ENCODE assay signal across 8 mouse cellular contexts in the genomic region with DNA sequence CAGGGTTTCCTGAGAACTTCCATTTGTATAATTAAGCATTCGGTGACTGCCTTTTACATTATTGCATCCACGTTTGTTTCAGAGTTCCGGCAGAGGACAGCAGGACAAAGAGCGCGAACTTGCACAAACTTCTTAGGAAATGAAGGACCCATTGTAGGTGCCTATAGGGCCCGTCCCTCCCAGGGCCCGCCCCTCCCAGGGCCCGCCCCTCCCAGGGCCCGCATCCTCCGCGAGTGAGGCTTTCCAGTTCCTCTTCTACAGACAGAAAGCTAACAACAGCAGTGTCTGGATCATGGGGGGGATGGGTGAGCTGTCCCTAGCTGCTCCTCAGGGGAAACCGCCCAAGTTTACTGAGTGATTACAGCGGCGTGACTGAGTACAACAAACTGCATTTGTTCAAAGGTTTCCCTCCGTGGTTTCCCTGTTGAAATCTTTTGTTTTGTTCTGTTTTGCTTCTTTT. TPM values are rescaled to one million over a fixed set of nuclear protein-coding genes. Genes with fewer than 3 reads are reported as not detected.
DNase-seq lines count a peak whose midpoint lies in the region; ATAC-seq lines count a peak whose summit lies in the region.

No protein-coding gene starts in this region.

- peak overlapping the region; percentile 61 for H3K4me3 ChIP-seq in erythroblast, embryonic 14.5 days (replicated peaks)
- H3K4me3 ChIP-seq in hindbrain, embryonic 10.5 days = peak overlapping the region; percentile 34
- 0 out of 2 replicates have a peak overlapping the region, but pooled peaks have one; percentile 6 for H3K4me3 ChIP-seq in limb, embryonic 12.5 days (replicated peaks)
- H3K4me3 ChIP-seq in midbrain, embryonic 11.5 days (ENCODE audit: low read depth, low read length) = no peak overlapping the region
- H3K4me3 ChIP-seq in stomach, embryonic 15.5 days (replicated peaks) = no peak overlapping the region; the same call in 1 of the 2 replicates

- WGBS in hindbrain, embryonic 10.5 days = 6% methylated on average over 15 of the region's 15 CpGs
- 7% methylated on average over 15 of the region's 15 CpGs for WGBS in limb, embryonic 12.5 days
- WGBS in midbrain, embryonic 11.5 days = 4% methylated on average over 15 of the region's 15 CpGs
- WGBS in stomach, embryonic 15.5 days = 3% methylated on average over 15 of the region's 15 CpGs

- H3K9ac ChIP-seq in limb, embryonic 12.5 days (replicated peaks) = peak overlapping the region; percentile 23; the same call in 1 of the 2 replicates
- no peak overlapping the region for H3K9ac ChIP-seq in midbrain, embryonic 11.5 days (ENCODE audit: low read length)
- H3K9ac ChIP-seq in stomach, embryonic 15.5 days = no peak overlapping the region

- H3K27ac ChIP-seq in hindbrain, embryonic 10.5 days = peak overlapping the region; percentile 82
- no peak overlapping the region for H3K27ac ChIP-seq in limb, embryonic 12.5 days
- no peak overlapping the region for H3K27ac ChIP-seq in midbrain, embryonic 11.5 days (ENCODE audit: low read depth, low read length)
- H3K27ac ChIP-seq in stomach, embryonic 15.5 days = peak overlapping the region; percentile 75; the same call in 1 of the 2 replicates

- H3K36me3 ChIP-seq in erythroblast, embryonic 14.5 days (ENCODE audit: control insufficient read depth) = no peaks in the 10 kb centered on the region
- H3K36me3 ChIP-seq in hindbrain, embryonic 10.5 days = no peaks in the 10 kb centered on the region
- no peaks in the 10 kb centered on the region for H3K36me3 ChIP-seq in limb, embryonic 12.5 days
- H3K36me3 ChIP-seq in midbrain, embryonic 11.5 days (ENCODE audit: control insufficient read depth, insufficient read depth, low read length) = no peaks in the 10 kb centered on the region
- no peaks in the 10 kb centered on the region for H3K36me3 ChIP-seq in stomach, embryonic 15.5 days

- peaks cover 83% of the 10 kb centered on the region for H3K4me1 ChIP-seq in erythroblast, embryonic 14.5 days (ENCODE audit: control insufficient read depth)
- peaks cover 30% of the 10 kb centered on the region for H3K4me1 ChIP-seq in hindbrain, embryonic 10.5 days (replicated peaks)
- H3K4me1 ChIP-seq in limb, embryonic 12.5 days (replicated peaks) = peaks cover 9% of the 10 kb centered on the region
- H3K4me1 ChIP-seq in midbrain, embryonic 11.5 days (ENCODE audit: control insufficient read depth, insufficient read depth, low read length) = peaks cover 9% of the 10 kb centered on the region
- H3K4me1 ChIP-seq in stomach, embryonic 15.5 days = peaks cover 2% of the 10 kb centered on the region; the same call in 1 of the 2 replicates

- H3K4me2 ChIP-seq in limb, embryonic 12.5 days = peak overlapping the region; percentile 44
- H3K4me2 ChIP-seq in midbrain, embryonic 11.5 days = peak overlapping the region; percentile 17; the same call in 1 of the 2 replicates
- H3K4me2 ChIP-seq in stomach, embryonic 15.5 days = peak overlapping the region; percentile 40

- H3K9me3 ChIP-seq in erythroblast, embryonic 14.5 days (ENCODE audit: control insufficient read depth, low read length) = no peaks in the 10 kb centered on the region
- no peaks in the 10 kb centered on the region for H3K9me3 ChIP-seq in hindbrain, embryonic 10.5 days
- H3K9me3 ChIP-seq in limb, embryonic 12.5 days = no peaks in the 10 kb centered on the region
- no peaks in the 10 kb centered on the region for H3K9me3 ChIP-seq in midbrain, embryonic 11.5 days (ENCODE audit: control insufficient read depth, low read length)
- H3K9me3 ChIP-seq in stomach, embryonic 15.5 days = no peaks in the 10 kb centered on the region

- H3K27me3 ChIP-seq in erythroblast, embryonic 14.5 days (ENCODE audit: control insufficient read depth) = no peaks in the 10 kb centered on the region
- peaks cover 7% of the 10 kb centered on the region; the same call in 1 of the 2 replicates for H3K27me3 ChIP-seq in hindbrain, embryonic 10.5 days (ENCODE audit: insufficient read depth, poor library complexity, severe bottlenecking)
- peaks cover 4% of the 10 kb centered on the region for H3K27me3 ChIP-seq in limb, embryonic 12.5 days
- H3K27me3 ChIP-seq in midbrain, embryonic 11.5 days (ENCODE audit: control insufficient read depth, insufficient read depth, low read length) = no peaks in the 10 kb centered on the region
- no peaks in the 10 kb centered on the region for H3K27me3 ChIP-seq in stomach, embryonic 15.5 days (replicated peaks)

- DNase-seq in 3T3-L1 (ENCODE audit: low read depth, low spot score) = peak; percentile 80
- DNase-seq in T-cell, adult 2 months (ENCODE audit: low spot score) = peak; percentile 77
- peak; percentile 78 for DNase-seq in hindbrain, embryonic 10.5 days (ENCODE audit: low spot score)
- DNase-seq in midbrain, embryonic 11.5 days (ENCODE audit: low spot score, missing footprints) = peak; percentile 87
- DNase-seq in right cerebral cortex, adult 18-20 months = no peak

- ATAC-seq in limb, embryonic 12.5 days (ENCODE audit: insufficient number of reproducible peaks, insufficient read depth, low FRiP score, low TSS enrichment, low read depth) = 0 out of 2 replicates have a peak, but pooled peaks have one; percentile 43
- peak; percentile 70 for ATAC-seq in midbrain, embryonic 11.5 days (ENCODE audit: low FRiP score)
- peak; percentile 93 for ATAC-seq in stomach, embryonic 15.5 days (ENCODE audit: insufficient read depth, low FRiP score, low read depth)

RNA-seq across cellular contexts. Expression of a gene that starts 5.6 kb away (rescaled TPM):
- 0.58 and 1.2 TPM in 2 replicates for polyA plus RNA-seq in erythroblast, embryonic 14.5 days (2012)
- 11.6 and 14.2 TPM in 2 replicates for polyA plus RNA-seq in hindbrain, embryonic 10.5 days (2016; fragmentation: Nextera tagmentation; extraction: Ambion mirVana)
- polyA plus RNA-seq in limb, embryonic 12.5 days (2016; fragmentation: Nextera tagmentation; extraction: Ambion mirVana) = 11.7 and 12.6 TPM in 2 replicates
- 7.0 and 9.1 TPM in 2 replicates for polyA plus RNA-seq in midbrain, embryonic 11.5 days (2014; fragmentation: Nextera tagmentation; extraction: Ambion mirVana)
- polyA plus RNA-seq in stomach, embryonic 15.5 days (2015; fragmentation: Nextera tagmentation; extraction: Ambion mirVana) = 18.8 and 21.3 TPM in 2 replicates

RNA-seq across cellular contexts. Expression of a gene that starts 41.2 kb away (rescaled TPM):
- polyA plus RNA-seq in erythroblast, embryonic 14.5 days (2012) = not detected in 2 replicates
- polyA plus RNA-seq in hindbrain, embryonic 10.5 days (2016; fragmentation: Nextera tagmentation; extraction: Ambion mirVana) = 0.30 and 0.35 TPM in 2 replicates
- 3.2 and 3.8 TPM in 2 replicates for polyA plus RNA-seq in limb, embryonic 12.5 days (2016; fragmentation: Nextera tagmentation; extraction: Ambion mirVana)
- 0.40 and 0.63 TPM in 2 replicates for polyA plus RNA-seq in midbrain, embryonic 11.5 days (2014; fragmentation: Nextera tagmentation; extraction: Ambion mirVana)
- 19.0 and 21.9 TPM in 2 replicates for polyA plus RNA-seq in stomach, embryonic 15.5 days (2015; fragmentation: Nextera tagmentation; extraction: Ambion mirVana)

RNA-seq across cellular contexts. Expression of a gene that starts 55.4 kb away (rescaled TPM):
- polyA plus RNA-seq in erythroblast, embryonic 14.5 days (2012) = 0.01 TPM in 1 of 2 replicates, not detected in the other
- polyA plus RNA-seq in hindbrain, embryonic 10.5 days (2016; fragmentation: Nextera tagmentation; extraction: Ambion mirVana) = 0.66 and 1.2 TPM in 2 replicates
- 0.09 and 0.21 TPM in 2 replicates for polyA plus RNA-seq in limb, embryonic 12.5 days (2016; fragmentation: Nextera tagmentation; extraction: Ambion mirVana)
- 0.53 and 0.73 TPM in 2 replicates for polyA plus RNA-seq in midbrain, embryonic 11.5 days (2014; fragmentation: Nextera tagmentation; extraction: Ambion mirVana)
- 0.23 and 0.27 TPM in 2 replicates for polyA plus RNA-seq in stomach, embryonic 15.5 days (2015; fragmentation: Nextera tagmentation; extraction: Ambion mirVana)

RNA-seq across cellular contexts. Expression of a gene that starts 55.6 kb away (rescaled TPM):
- 4.8 and 5.9 TPM in 2 replicates for polyA plus RNA-seq in erythroblast, embryonic 14.5 days (2012)
- polyA plus RNA-seq in hindbrain, embryonic 10.5 days (2016; fragmentation: Nextera tagmentation; extraction: Ambion mirVana) = 1.8 and 2.5 TPM in 2 replicates
- polyA plus RNA-seq in limb, embryonic 12.5 days (2016; fragmentation: Nextera tagmentation; extraction: Ambion mirVana) = 3.1 and 3.5 TPM in 2 replicates
- 2.6 and 4.2 TPM in 2 replicates for polyA plus RNA-seq in midbrain, embryonic 11.5 days (2014; fragmentation: Nextera tagmentation; extraction: Ambion mirVana)
- 4.5 and 4.7 TPM in 2 replicates for polyA plus RNA-seq in stomach, embryonic 15.5 days (2015; fragmentation: Nextera tagmentation; extraction: Ambion mirVana)

Comparison
In these comparisons a context has a peak if more than half of its experiments do, and no peak if none do; other contexts are left out.
1. H3K4me3 ChIP-seq: peak in erythroblast, embryonic 14.5 days (single experiment), hindbrain, embryonic 10.5 days (single experiment) and limb, embryonic 12.5 days (single experiment); none in midbrain, embryonic 11.5 days (single experiment) and stomach, embryonic 15.5 days (single experiment).
2. H3K27ac ChIP-seq: peak in hindbrain, embryonic 10.5 days (single experiment) and stomach, embryonic 15.5 days (single experiment); none in limb, embryonic 12.5 days (single experiment) and midbrain, embryonic 11.5 days (single experiment).
3. ATAC-seq: peak in every context shown above with its lines; median percentile 93 in stomach, embryonic 15.5 days; 70 in midbrain, embryonic 11.5 days; 43 in limb, embryonic 12.5 days.
4. Peak in every context shown above with its lines, with median percentiles within 50 percentile points of each other: H3K4me2 ChIP-seq.